Comparison of ENCODE assay signal across 8 mouse cellular contexts in the genomic region with DNA sequence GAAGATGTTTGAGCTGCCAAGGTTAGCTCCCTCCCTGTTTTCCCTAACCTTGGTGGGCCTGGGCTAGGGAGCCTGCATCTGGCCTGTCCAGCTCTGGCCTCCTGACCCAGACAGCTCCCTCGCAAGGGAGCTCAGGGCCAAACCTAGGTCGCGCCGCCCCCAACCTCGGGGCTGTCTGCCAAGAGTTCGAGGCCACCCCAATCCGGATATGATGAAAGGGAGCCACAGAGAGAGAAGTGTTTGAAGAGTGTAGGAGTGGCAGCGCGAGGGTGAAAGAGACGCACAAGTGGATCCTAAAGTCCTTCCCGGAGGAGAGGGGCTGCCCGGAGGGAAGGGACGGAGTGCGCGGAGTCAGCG. TPM values are rescaled to one million over a fixed set of nuclear protein-coding genes. Genes with fewer than 3 reads are reported as not detected.
DNase-seq lines count a peak whose midpoint lies in the region; ATAC-seq lines count a peak whose summit lies in the region.

Gene Mdfic (plus strand): TSS at position 201 of the 357 bp plus-strand sequence.

- 2% methylated on average over 16 of the region's 16 CpGs for WGBS in hindbrain, embryonic 15.5 days
- WGBS in liver, embryonic 11.5 days = 1% methylated on average over 16 of the region's 16 CpGs

- no peaks in the 10 kb centered on the region for H3K36me3 ChIP-seq in hindbrain, embryonic 15.5 days
- no peaks in the 10 kb centered on the region for H3K36me3 ChIP-seq in liver, embryonic 11.5 days (ENCODE audit: control insufficient read depth, insufficient read depth, low read length)

- H3K9ac ChIP-seq in hindbrain, embryonic 15.5 days = peak within 1 kb of the TSS; percentile 62
- peak within 1 kb of the TSS; percentile 61 for H3K9ac ChIP-seq in liver, embryonic 11.5 days (ENCODE audit: low read depth, low read length)

- intact Hi-C loops in gastrocnemius, postnatal 14 days (cut with DNase I; ENCODE audit: low total_unique reads) = no loop called here

- 0 out of 2 replicates have a peak, but pooled peaks have one; percentile 21 for ATAC-seq in cerebellum, adult (ENCODE audit: insufficient number of reproducible peaks, low FRiP score, low TSS enrichment)
- peak; percentile 55; the same call in 1 of the 2 replicates for ATAC-seq in hindbrain, embryonic 15.5 days (ENCODE audit: low FRiP score, low read depth)
- ATAC-seq in liver, embryonic 11.5 days (replicated peaks; ENCODE audit: low FRiP score) = peak; percentile 33

- no peaks in the 10 kb centered on the region for H3K9me3 ChIP-seq in hindbrain, embryonic 15.5 days
- no peaks in the 10 kb centered on the region for H3K9me3 ChIP-seq in liver, embryonic 11.5 days (ENCODE audit: control insufficient read depth, low read length)

- 0 out of 2 replicates have a peak, but pooled peaks cover 2% of the 10 kb centered on the region for H3K27me3 ChIP-seq in hindbrain, embryonic 15.5 days
- H3K27me3 ChIP-seq in liver, embryonic 11.5 days (replicated peaks; ENCODE audit: control insufficient read depth, insufficient read depth, low read length) = no peaks in the 10 kb centered on the region

- no peak for DNase-seq in cerebellum, adult 9-10 months
- DNase-seq in adrenal gland, postnatal 10 days = peak; percentile 92
- DNase-seq in gastrocnemius, postnatal 14 days = peak; percentile 74
- no peak for DNase-seq in liver, embryonic 11.5 days (ENCODE audit: low spot score)
- DNase-seq in monocyte, adult 2 months (ENCODE audit: low read depth in 1 of 2, low spot score in 2 of 2) = peak; percentile 31 to 61
- peak; percentile 61 for DNase-seq in urinary bladder, postnatal 14 days (ENCODE audit: low spot score)

- peaks cover 9% of the 10 kb centered on the region for H3K4me1 ChIP-seq in hindbrain, embryonic 15.5 days (replicated peaks)
- H3K4me1 ChIP-seq in liver, embryonic 11.5 days (replicated peaks; ENCODE audit: control insufficient read depth, insufficient read depth, low read length) = no peaks in the 10 kb centered on the region

- H3K4me3 ChIP-seq in hindbrain, embryonic 15.5 days = peak within 1 kb of the TSS; percentile 72
- peak within 1 kb of the TSS; percentile 59 for H3K4me3 ChIP-seq in liver, embryonic 11.5 days (ENCODE audit: low read depth, low read length)

- H3K4me2 ChIP-seq in hindbrain, embryonic 15.5 days = peak within 1 kb of the TSS; percentile 99
- H3K4me2 ChIP-seq in liver, embryonic 11.5 days = peak within 1 kb of the TSS; percentile 65

- peak within 1 kb of the TSS; percentile 49; the same call in 1 of the 2 replicates for H3K27ac ChIP-seq in hindbrain, embryonic 15.5 days (replicated peaks)
- H3K27ac ChIP-seq in liver, embryonic 11.5 days (ENCODE audit: low read depth, low read length) = no peak within 1 kb of the TSS

RNA-seq across cellular contexts. Expression of gene Mdfic, which starts in this region (rescaled TPM):
- 10 to 100 TPM; 51.9 to 55.3 TPM for total RNA-seq in adrenal gland, postnatal 10 days (2021)
- total RNA-seq in gastrocnemius, postnatal 14 days (2021) = 10 to 100 TPM; 11.3 to 13.6 TPM
- polyA plus RNA-seq in hindbrain, embryonic 15.5 days (2015; fragmentation: Nextera tagmentation; extraction: Ambion mirVana) = 1.2 and 1.5 TPM in 2 replicates
- polyA plus RNA-seq in liver, embryonic 11.5 days (2014; fragmentation: Nextera tagmentation; extraction: Ambion mirVana) = 2.7 and 3.0 TPM in 2 replicates

Comparison
In these comparisons a context has a peak if more than half of its experiments do, and no peak if none do; other contexts are left out.
1. DNase-seq: peak in adrenal gland, postnatal 10 days (single experiment), gastrocnemius, postnatal 14 days (single experiment), monocyte, adult 2 months (2 of 2) and urinary bladder, postnatal 14 days (single experiment); none in cerebellum, adult 9-10 months (single experiment) and liver, embryonic 11.5 days (single experiment).
2. Peak in every context shown above with its lines, with median percentiles within 50 percentile points of each other: ATAC-seq.